Mouse (Mus musculus) heart, postnatal 25 days (tissue): ENCODE measurements around the gene Abi3. TPM values are rescaled to one million over a fixed set of nuclear protein-coding genes. Genes with fewer than 3 reads are reported as not detected.

Source experiments
- DNase-seq: peaks from one replicate; pipeline ENCODE4 v3.0.0; 2022; ENCODE audit warnings: low spot score
- intact Hi-C: fragments of 180-260 bp; cut with DNase I; formaldehyde crosslinking; loops from one replicate; pipeline ENCODE4 v1.15.1; 2025
- total RNA-seq, 2 experiments: library from RNA; stranded (reverse); gene quantifications; 2 replicates each; pipeline ENCODE4 v1.2.3; 2021

Abi3 gene
- total RNA-seq, 2 experiments from 2014 or later = 8.8 to 10.4 TPM

GRCm38 (mm10) chr11:95827464-95828085 lies 14.7 kb downstream of the Abi3 start:
- intact Hi-C loops = loop anchor here (10.0 kb wide), 1 partner anchor 143 kb away; no protein-coding TSS in a partner anchor
- no peak for DNase-seq

- DNase-seq = no peak
- intact Hi-C loops = loop anchor here (10.0 kb wide), 1 partner anchor 142 kb away; no protein-coding TSS in a partner anchor
Observed at GRCm38 (mm10) chr11:95827168-95827447, 15.2 kb downstream of the Abi3 start.

GRCm38 (mm10) chr11:95826317-95827167 lies 15.7 kb downstream of the Abi3 start:
- intact Hi-C loops = loop anchor here (10.0 kb wide), 1 partner anchor 142 kb away; no protein-coding TSS in a partner anchor
- DNase-seq = no peak

- no peak for DNase-seq
- intact Hi-C loops = loop anchor here (2.0 to 10.0 kb wide), 3 partner anchors 31 to 141 kb away; no protein-coding TSS in a partner anchor
Observed at GRCm38 (mm10) chr11:95825625-95826024, 16.7 kb downstream of the Abi3 start.

- intact Hi-C loops = loop anchor here (2.0 to 10.0 kb wide), 3 partner anchors 30 to 140 kb away; no protein-coding TSS in a partner anchor
- peak; percentile 66 for DNase-seq
Observed at GRCm38 (mm10) chr11:95824877-95825243, 17.4 kb downstream of the Abi3 start.

- peak; percentile 90 for DNase-seq
- intact Hi-C loops = loop anchor here (2.0 to 10.0 kb wide), 3 partner anchors 29 to 139 kb away; no protein-coding TSS in a partner anchor
Observed at GRCm38 (mm10) chr11:95824071-95824876, 18.0 kb downstream of the Abi3 start, which contains the start of gene Phospho1. Phospho1 (plus strand) TSS chr11:95824499.

- intact Hi-C loops = loop anchor here (10.0 kb wide), 1 partner anchor 138 kb away; no protein-coding TSS in a partner anchor
- no peak for DNase-seq
Observed at GRCm38 (mm10) chr11:95822437-95822836, 19.8 kb downstream of the Abi3 start.

- DNase-seq = no peak
- intact Hi-C loops = loop anchor here (10.0 kb wide), 1 partner anchor 137 kb away; no protein-coding TSS in a partner anchor
Observed at GRCm38 (mm10) chr11:95821511-95821910, 20.8 kb downstream of the Abi3 start.

GRCm38 (mm10) chr11:95819138-95819537 lies 23.1 kb downstream of the Abi3 start:
- intact Hi-C loops = no loop called here
- no peak for DNase-seq

- DNase-seq = no peak
- intact Hi-C loops = no loop called here
Observed at GRCm38 (mm10) chr11:95815412-95815811, 26.9 kb downstream of the Abi3 start.

GRCm38 (mm10) chr11:95814857-95815256 lies 27.4 kb downstream of the Abi3 start:
- no peak for DNase-seq
- intact Hi-C loops = no loop called here

- intact Hi-C loops = no loop called here
Observed at GRCm38 (mm10) chr11:95814101-95814500, 28.2 kb downstream of the Abi3 start.

GRCm38 (mm10) chr11:95812224-95812623 lies 30.1 kb downstream of the Abi3 start:
- DNase-seq = no peak
- intact Hi-C loops = no loop called here

More at GRCm38 (mm10) chr11:95814101-95814500, 28.2 kb downstream of the Abi3 start:
- no peak for DNase-seq

- intact Hi-C loops = no loop called here
Observed at GRCm38 (mm10) chr11:95811741-95812140, 30.5 kb downstream of the Abi3 start.

GRCm38 (mm10) chr11:95810828-95811227 lies 31.4 kb downstream of the Abi3 start:
- no peak for DNase-seq
- intact Hi-C loops = no loop called here

More at GRCm38 (mm10) chr11:95811741-95812140, 30.5 kb downstream of the Abi3 start:
- no peak for DNase-seq

- intact Hi-C loops = no loop called here
- DNase-seq = no peak
Observed at GRCm38 (mm10) chr11:95809603-95810002, 32.7 kb downstream of the Abi3 start.

GRCm38 (mm10) chr11:95808448-95809011 lies 33.7 kb downstream of the Abi3 start:
- DNase-seq = no peak
- intact Hi-C loops = no loop called here

- intact Hi-C loops = no loop called here
Observed at GRCm38 (mm10) chr11:95807884-95808283, 34.4 kb downstream of the Abi3 start.

GRCm38 (mm10) chr11:95805527-95805926 lies 36.7 kb downstream of the Abi3 start:
- intact Hi-C loops = no loop called here
- no peak for DNase-seq

More at GRCm38 (mm10) chr11:95807884-95808283, 34.4 kb downstream of the Abi3 start:
- no peak for DNase-seq

- no peak for DNase-seq
- intact Hi-C loops = no loop called here
Observed at GRCm38 (mm10) chr11:95805010-95805409, 37.3 kb downstream of the Abi3 start.
